Mouse (Mus musculus): ENCODE measurements at regions not wholly inside any gene's neighbourhood (a gene's known extent, or its start where the extent isn't known, plus 50 kb on each side); places are given as distances from the start of the nearest gene placed in this dataset.

GRCm38 (mm10) chr8:127662776-127663499 is 599.2 kb downstream of the Pard3 start:
- DNase-seq (ENCODE audit: low spot score): no peak

- DNase-seq (ENCODE audit: low spot score): no peak
These were observed 602.9 kb downstream of the Pard3 start for GRCm38 (mm10) chr8:127666606-127667005.

GRCm38 (mm10) chr8:127668991-127669390 is 605.3 kb downstream of the Pard3 start:
- no peak for DNase-seq (ENCODE audit: low spot score)

- DNase-seq (ENCODE audit: low spot score): no peak
These were observed 610.4 kb downstream of the Pard3 start for GRCm38 (mm10) chr8:127674063-127674462.

- DNase-seq (ENCODE audit: low spot score): no peak
These were observed 611.7 kb downstream of the Pard3 start for GRCm38 (mm10) chr8:127675377-127675776.

- no peak for DNase-seq (ENCODE audit: low spot score)
These were observed 616.5 kb downstream of the Pard3 start for GRCm38 (mm10) chr8:127680205-127680604.

GRCm38 (mm10) chr8:127684213-127684612 is 620.5 kb downstream of the Pard3 start:
- DNase-seq (ENCODE audit: low spot score): peak; percentile 24

- DNase-seq (ENCODE audit: low spot score): no peak
These were observed 627.1 kb downstream of the Pard3 start for GRCm38 (mm10) chr8:127690792-127691191.

- no peak for DNase-seq (ENCODE audit: low spot score)
These were observed 634.7 kb downstream of the Pard3 start for GRCm38 (mm10) chr8:127698404-127698803.

GRCm38 (mm10) chr8:127704406-127704805 is 640.7 kb downstream of the Pard3 start:
- no peak for DNase-seq (ENCODE audit: low spot score)

GRCm38 (mm10) chr8:127706051-127706835 is 642.5 kb downstream of the Pard3 start:
- DNase-seq (ENCODE audit: low spot score): peak; percentile 77

GRCm38 (mm10) chr8:127709439-127709838 is 645.7 kb downstream of the Pard3 start:
- DNase-seq (ENCODE audit: low spot score): no peak

- no peak for DNase-seq (ENCODE audit: low spot score)
These were observed 643.3 kb upstream of the Nrp1 start for GRCm38 (mm10) chr8:127715097-127715496.

GRCm38 (mm10) chr8:127717969-127718368 is 640.4 kb upstream of the Nrp1 start:
- no peak for DNase-seq (ENCODE audit: low spot score)

- DNase-seq (ENCODE audit: low spot score): no peak
These were observed 638.5 kb upstream of the Nrp1 start for GRCm38 (mm10) chr8:127719881-127720280.

GRCm38 (mm10) chr8:127720593-127721290 is 637.7 kb upstream of the Nrp1 start:
- no peak for DNase-seq (ENCODE audit: low spot score)

GRCm38 (mm10) chr8:127721624-127722023 is 636.8 kb upstream of the Nrp1 start:
- no peak for DNase-seq (ENCODE audit: low spot score)

- no peak for DNase-seq (ENCODE audit: low spot score)
These were observed 624.3 kb upstream of the Nrp1 start for GRCm38 (mm10) chr8:127734059-127734458.

GRCm38 (mm10) chr8:127742236-127742635 is 616.2 kb upstream of the Nrp1 start:
- DNase-seq (ENCODE audit: low spot score): no peak

GRCm38 (mm10) chr8:127745221-127745620 is 613.2 kb upstream of the Nrp1 start:
- no peak for DNase-seq (ENCODE audit: low spot score)

GRCm38 (mm10) chr8:127746456-127746855 is 611.9 kb upstream of the Nrp1 start:
- DNase-seq (ENCODE audit: low spot score): no peak

GRCm38 (mm10) chr8:127752871-127753270 is 605.5 kb upstream of the Nrp1 start:
- no peak for DNase-seq (ENCODE audit: low spot score)

Measured in layer of hippocampus, adult 9-10 months (tissue).